Mouse (Mus musculus): ENCODE results near the gene 9130008F23Rik. TPM values are rescaled to one million over a fixed set of nuclear protein-coding genes. Genes with fewer than 3 reads are reported as not detected.

Gene 9130008F23Rik
- polyA plus RNA-seq, 1 experiment from 2014 or later: 3.8 TPM

- H3K9ac ChIP-seq (ENCODE audit: low read depth, low read length): no peak overlapping the region
- TF ChIP-seq CTCF (IDR thresholded peaks at IDR 0.05; ENCODE audit: low read depth): no peak
- H3K4me3 ChIP-seq (replicated peaks; ENCODE audit: low read depth, low read length): no peak overlapping the region
- ATAC-seq (replicated peaks; ENCODE audit: low FRiP score, low read depth): no peak
- no peak for DNase-seq (ENCODE audit: low spot score)
- H3K36me3 ChIP-seq (ENCODE audit: insufficient read depth, low read length): no peaks in the 10 kb centered on the region
- no peaks in the 10 kb centered on the region for H3K9me3 ChIP-seq (replicated peaks; ENCODE audit: low read length)
- H3K4me2 ChIP-seq (ENCODE audit: low read length): no peak overlapping the region
- H3K27ac ChIP-seq: no peak overlapping the region
- no peaks in the 10 kb centered on the region for H3K27me3 ChIP-seq (ENCODE audit: insufficient read depth, low read length)
- H3K4me1 ChIP-seq (replicated peaks; ENCODE audit: insufficient read depth, low read length): no peaks in the 10 kb centered on the region
Measured at GRCm38 (mm10) chr17:40855065-40855464, 25.3 kb downstream of the 9130008F23Rik start.

DNA sequence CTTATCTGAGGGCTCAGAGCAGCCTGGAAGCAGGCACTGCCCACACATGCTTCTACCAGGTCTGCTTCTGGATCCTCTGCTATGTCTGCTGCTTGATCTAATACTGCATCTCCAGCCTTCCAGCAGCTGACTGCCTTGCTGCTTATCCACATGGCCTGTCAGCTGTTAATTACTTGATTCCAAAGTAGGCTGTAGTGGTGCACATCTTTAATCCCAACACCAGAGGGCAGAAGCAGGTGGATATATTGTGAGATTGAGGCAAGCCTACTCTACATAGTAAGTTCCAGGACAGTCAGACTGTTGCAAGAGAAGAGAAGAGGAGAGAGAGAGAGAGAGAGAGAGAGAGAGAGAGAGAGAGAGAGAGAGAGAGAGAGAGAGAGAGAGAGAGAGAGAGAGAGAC, 43.1 kb downstream of the 9130008F23Rik start:
- Histone ChIP-seq H3K4me3 (replicated peaks; ENCODE audit: low read depth, low read length) (no peak overlapping the region), H3K36me3 (ENCODE audit: insufficient read depth, low read length) (no peaks in the 10 kb centered on the region), H3K9me3 (replicated peaks; ENCODE audit: low read length) (no peaks in the 10 kb centered on the region), H3K9ac (ENCODE audit: low read depth, low read length) (no peak overlapping the region), H3K4me2 (ENCODE audit: low read length) (no peak overlapping the region), H3K4me1 (replicated peaks; ENCODE audit: insufficient read depth, low read length) (no peaks in the 10 kb centered on the region), H3K27ac (no peak overlapping the region), H3K27me3 (ENCODE audit: insufficient read depth, low read length) (no peaks in the 10 kb centered on the region)
- ATAC-seq (replicated peaks; ENCODE audit: low FRiP score, low read depth) (no peak), DNase-seq (ENCODE audit: low spot score) (peak; percentile 70)
- TF ChIP-seq CTCF (IDR thresholded peaks at IDR 0.05; ENCODE audit: low read depth): peak; percentile 77

- Histone ChIP-seq H3K4me2 (ENCODE audit: low read length) (no peak overlapping the region), H3K36me3 (ENCODE audit: insufficient read depth, low read length) (no peaks in the 10 kb centered on the region), H3K4me1 (replicated peaks; ENCODE audit: insufficient read depth, low read length) (no peaks in the 10 kb centered on the region), H3K4me3 (replicated peaks; ENCODE audit: low read depth, low read length) (no peak overlapping the region), H3K9ac (ENCODE audit: low read depth, low read length) (no peak overlapping the region), H3K9me3 (replicated peaks; ENCODE audit: low read length) (no peaks in the 10 kb centered on the region), H3K27me3 (ENCODE audit: insufficient read depth, low read length) (no peaks in the 10 kb centered on the region), H3K27ac (no peak overlapping the region)
- peak; percentile 46; the same call in 1 of the 2 replicates for TF ChIP-seq CTCF (IDR thresholded peaks at IDR 0.05; ENCODE audit: low read depth)
- ATAC-seq (replicated peaks; ENCODE audit: low FRiP score, low read depth) (no peak), DNase-seq (ENCODE audit: low spot score) (no peak)
- WGBS: 50% methylated on average over 2 of the region's 2 CpGs
Measured at GRCm38 (mm10) chr17:40831870-40832269, 48.5 kb downstream of the 9130008F23Rik start.

Other genes with a start within 250 kb of the 9130008F23Rik start
- not detected in 2 replicates for gene Esp3, start 248.5 kb downstream of the 9130008F23Rik start, polyA plus RNA-seq (2015; fragmentation: Nextera tagmentation; extraction: Ambion mirVana)
- not detected in 2 replicates for gene Esp1, start 153.4 kb downstream of the 9130008F23Rik start, polyA plus RNA-seq (2015; fragmentation: Nextera tagmentation; extraction: Ambion mirVana)
- not detected in 2 replicates for gene Crisp2, start 73.6 kb downstream of the 9130008F23Rik start, polyA plus RNA-seq (2015; fragmentation: Nextera tagmentation; extraction: Ambion mirVana)
- gene Rhag, start 69.4 kb downstream of the 9130008F23Rik start, polyA plus RNA-seq (2015; fragmentation: Nextera tagmentation; extraction: Ambion mirVana): 0.18 and 0.36 TPM in 2 replicates
- not detected in 2 replicates for gene Glyatl3, start 33.8 kb upstream of the 9130008F23Rik start, polyA plus RNA-seq (2015; fragmentation: Nextera tagmentation; extraction: Ambion mirVana)
- gene Mut, start 54.1 kb upstream of the 9130008F23Rik start, polyA plus RNA-seq (2015; fragmentation: Nextera tagmentation; extraction: Ambion mirVana): 63.0 and 64.0 TPM in 2 replicates
- gene Cenpq, start 54.5 kb upstream of the 9130008F23Rik start, polyA plus RNA-seq (2015; fragmentation: Nextera tagmentation; extraction: Ambion mirVana): 19.0 and 21.9 TPM in 2 replicates